Mouse (Mus musculus) adrenal gland, adult 8-10 months (tissue): ENCODE results near the gene Map10. TPM values are rescaled to one million over a fixed set of nuclear protein-coding genes. Genes with fewer than 3 reads are reported as not detected.

Experiments used
- DNase-seq: peaks from one replicate; pipeline ENCODE4 v3.0.0; 2022
- total RNA-seq, 4 experiments: library from RNA; stranded (reverse); gene quantifications; 2 replicates each; pipeline ENCODE4 v1.2.4; 2022

Gene Map10
- total RNA-seq: 1 to 10 TPM; 3.4 to 5.4 (median 4.9) TPM

DNA sequence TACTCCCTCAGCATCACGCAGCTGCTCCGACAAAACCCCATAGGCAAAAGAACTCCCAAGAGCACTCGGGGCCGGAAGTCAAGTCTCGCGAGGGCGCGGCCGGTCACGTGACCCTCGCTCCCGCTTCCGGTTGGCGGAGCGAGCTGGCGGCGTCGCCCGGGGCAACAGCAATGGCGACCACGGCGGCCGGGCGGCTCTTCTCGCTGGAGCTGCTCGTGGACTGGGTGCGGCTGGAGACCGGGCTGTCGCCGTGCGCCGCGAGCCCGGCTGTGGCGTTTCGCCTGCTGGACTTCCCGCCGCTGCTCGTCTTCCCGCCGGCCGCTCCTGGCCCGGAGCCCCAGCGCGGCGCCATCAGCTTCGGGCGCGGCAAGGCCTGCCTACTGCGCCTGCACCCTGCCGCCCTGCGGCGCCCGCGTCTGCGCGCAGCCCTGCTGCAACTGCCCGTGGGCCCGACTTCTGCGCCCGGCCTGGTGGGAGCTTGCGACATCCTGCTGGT is at the start of gene Map10:
Gene Map10, plus strand, starts transcription at position 119 of the 496 bp plus-strand sequence.
- peak; percentile 61 for DNase-seq

DNA sequence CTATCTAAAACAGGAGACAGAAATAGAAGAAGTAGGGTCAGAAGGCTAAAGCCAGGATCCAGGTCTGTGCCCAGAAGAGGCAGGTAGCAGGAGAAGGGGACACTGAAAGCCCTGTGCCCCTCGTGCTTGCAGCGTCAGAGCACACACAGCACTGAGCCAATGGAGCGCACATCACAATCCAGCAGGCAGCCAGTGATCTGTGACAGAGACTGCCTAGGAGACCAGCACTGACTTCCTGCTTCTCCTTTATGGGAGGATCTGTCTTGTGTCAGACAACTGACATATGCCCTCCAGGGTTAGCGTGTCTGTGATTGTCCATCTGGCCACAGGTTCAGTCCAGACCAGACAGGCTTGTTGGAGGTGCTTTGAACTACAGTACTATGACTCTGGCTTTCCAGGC is 49.3 kb upstream of the Map10 start:
- DNase-seq: no peak

DNA sequence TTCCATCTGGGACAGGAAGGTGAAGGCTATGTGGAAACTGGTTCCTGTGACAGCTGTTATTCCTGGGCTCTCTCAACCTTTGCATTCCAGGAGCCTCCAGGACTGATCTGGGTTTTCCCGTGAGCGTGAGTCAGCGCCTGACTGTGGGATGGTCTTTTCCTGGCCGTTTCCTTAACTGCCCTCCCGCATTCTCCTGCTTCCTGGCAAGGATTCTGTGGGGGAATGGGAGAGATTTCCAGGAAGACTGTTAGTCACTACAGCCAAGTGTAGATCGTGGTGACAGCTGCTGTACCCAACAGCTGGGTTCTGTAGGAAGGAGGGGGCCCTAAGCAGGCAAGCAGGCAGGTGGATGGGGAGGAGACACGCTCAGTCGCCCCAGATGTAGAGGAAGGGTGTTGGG is 45.3 kb upstream of the Map10 start:
- no peak for DNase-seq

DNA sequence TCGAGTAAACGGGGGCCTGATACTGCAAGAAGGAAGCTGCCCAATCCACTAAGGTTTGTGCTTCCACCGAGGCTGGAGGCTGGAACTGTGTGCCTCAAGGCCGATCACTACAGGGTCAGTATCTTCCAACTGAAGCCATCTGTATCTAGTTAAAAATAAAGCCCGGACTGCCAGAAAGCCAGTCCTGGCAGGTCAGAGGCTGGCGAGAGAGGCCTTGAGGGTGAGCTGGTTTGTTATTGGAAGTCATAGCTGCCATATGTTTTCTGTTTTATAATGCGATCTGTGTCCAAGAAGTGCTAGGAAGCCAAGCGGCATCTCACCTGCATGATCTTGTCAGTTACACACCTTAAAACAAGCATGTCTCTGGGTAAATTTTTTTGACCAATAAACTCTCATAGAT is 43.2 kb upstream of the Map10 start:
- DNase-seq: no peak

DNA sequence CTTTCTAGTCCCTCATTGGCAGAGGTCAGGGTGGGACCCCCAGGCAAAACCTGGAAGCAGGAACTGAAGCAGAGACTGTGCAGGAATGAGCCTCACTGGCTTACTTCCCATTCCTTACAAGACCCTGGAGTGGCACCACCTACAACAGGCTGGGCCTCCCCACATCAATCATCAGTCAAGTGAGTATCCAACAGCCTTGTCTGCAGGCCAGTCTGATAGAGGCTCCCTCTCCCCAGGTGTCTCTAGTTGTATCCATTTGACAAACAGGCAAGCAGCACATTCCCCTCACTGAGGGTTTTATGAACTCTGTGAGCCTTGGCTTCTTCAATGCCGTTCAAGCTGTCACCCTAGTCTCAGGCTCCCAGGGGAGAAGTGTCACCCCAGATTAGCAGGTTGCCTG is 40.8 kb upstream of the Map10 start:
- no peak for DNase-seq

DNA sequence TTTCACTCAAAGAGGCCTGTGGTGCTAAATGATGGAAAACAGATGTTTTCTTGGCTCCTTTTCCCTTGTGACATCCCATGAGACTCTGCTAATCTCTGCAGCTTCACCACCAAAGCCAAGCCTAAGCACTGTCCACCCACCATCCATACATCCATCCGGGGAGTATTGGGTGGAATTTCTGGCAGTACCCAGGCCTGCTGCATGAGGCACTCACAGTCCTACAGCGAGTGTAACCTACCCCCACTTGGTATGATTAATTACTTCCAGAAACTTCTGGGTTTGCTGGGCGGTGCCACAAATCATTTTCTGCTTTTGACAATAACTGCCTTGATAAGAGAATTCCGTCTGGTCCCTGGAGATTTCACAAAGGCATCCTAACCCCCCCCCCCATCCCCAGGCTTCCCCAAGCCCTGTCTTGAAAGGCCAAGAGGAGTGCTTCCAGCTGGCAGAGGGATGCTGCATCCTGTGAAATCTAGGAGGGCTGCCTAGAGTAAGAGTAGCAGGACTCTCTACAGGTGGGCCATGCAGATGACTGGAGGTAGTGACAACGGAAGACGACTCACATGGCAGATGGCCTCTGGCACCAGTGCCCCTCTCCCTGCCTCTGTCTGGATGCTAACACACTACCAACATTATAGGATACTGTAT is 31.1 kb upstream of the Map10 start:
- no peak for DNase-seq

DNA sequence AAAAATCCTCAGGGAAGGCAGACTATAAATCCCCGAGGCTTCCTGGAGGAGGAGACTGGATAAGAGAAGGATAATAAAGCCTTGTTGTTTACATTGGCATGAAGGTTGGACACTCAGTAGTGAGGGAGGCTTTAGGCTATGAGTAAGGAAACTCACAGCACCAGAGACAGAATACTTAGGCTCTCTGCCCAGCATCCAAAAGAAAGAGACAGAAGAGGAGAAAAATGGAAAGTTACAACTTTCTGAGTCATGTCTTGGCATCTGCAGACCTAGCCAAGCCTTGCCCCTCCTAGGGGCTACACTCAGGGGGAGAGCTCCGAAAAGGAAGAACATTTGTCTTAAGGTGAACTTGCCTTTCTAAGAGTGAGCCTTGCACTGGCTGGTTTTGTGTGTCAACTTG is 30.0 kb upstream of the Map10 start:
- no peak for DNase-seq

DNA sequence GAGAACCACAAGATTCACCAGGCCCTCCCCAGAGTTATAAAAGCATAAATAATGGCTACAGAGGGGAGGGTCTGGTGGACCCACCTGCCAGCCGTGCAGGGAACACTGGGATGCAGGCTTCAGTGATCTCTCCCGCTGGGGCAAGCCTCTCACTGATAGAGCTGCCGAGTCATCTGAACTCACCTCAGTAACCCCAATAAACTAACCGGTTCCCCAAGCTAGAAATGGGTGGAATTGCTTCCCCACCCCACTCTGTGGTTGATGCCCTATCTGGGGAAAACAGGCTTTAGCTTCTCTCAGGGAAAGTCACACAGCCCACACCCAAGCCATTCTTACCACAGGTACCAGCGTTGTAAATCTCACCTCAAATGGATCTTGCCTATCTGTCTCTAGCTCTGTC is 28.9 kb upstream of the Map10 start:
- no peak for DNase-seq

DNA sequence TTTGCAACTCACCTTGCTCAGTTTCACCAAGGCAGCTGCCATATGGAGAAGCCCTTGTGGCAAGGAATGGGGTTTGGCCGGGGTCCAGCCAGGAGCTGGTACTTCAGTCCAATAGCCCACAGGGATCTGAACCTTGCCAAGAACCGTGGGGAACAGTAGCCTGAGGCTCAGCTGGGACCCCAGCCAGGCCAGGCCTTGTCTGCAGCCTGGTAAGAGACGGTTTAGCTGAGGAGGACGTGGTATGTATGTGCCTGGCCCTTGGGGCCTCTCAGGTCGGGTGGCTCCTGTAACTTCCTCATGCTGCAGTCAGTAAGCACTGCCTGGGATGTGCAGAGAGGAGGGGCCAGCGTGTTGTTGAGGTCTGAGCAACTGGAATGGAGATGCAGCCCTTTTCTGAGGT is 27.8 kb upstream of the Map10 start:
- DNase-seq: no peak

DNA sequence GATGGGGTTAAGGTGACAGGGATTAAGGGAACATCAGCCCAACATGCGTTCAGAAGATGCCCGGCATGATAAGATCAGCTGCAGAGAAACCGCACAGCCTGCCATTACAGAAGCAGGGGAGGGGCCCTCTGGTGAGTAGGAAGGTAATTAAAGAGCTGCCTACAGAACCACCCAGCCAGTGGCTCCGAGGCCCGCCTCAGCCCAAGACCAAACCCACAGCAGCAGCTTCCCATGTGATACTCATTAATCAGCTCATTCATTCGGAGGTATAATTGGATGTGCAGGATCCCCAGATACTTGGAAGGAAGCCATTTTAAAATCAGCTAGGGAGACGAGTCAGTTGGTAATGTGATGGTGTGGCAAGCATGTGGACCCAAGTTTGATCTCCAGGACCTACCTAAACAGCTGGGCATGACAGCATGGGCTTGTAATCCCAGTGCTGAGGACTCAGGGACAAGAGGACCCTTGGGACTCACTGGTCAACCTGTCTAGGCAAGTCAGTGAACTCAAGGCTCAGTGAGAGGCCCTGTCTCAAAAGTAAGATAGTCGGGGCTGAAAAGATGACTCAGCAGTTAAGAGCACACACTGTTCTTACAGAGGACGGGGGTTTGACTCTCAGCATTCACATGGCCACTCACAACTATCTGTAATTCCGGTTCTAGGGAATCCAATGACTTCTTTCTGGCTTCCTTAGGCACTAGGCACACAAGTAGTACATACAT is 23.7 kb upstream of the Map10 start:
- no peak for DNase-seq

DNA sequence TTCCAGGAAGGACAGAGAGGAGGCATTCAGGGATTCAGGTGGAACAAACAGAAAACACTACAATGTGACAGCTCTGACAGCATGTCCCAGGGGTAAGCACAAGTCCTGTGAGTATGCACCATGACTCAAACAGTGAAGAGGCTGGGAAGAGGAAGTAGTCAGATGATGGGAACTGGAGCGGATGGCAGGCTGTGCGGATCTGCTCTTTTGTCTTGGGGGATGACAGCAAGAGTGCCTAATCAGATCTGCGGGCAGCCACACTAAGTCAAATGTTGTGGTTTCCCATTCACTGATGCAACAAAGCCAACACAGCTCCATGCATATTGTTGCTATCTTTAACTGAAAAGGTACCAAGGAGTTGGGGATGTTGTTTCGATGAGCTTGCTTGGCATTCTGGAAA is 20.2 kb upstream of the Map10 start:
- DNase-seq: no peak

DNA sequence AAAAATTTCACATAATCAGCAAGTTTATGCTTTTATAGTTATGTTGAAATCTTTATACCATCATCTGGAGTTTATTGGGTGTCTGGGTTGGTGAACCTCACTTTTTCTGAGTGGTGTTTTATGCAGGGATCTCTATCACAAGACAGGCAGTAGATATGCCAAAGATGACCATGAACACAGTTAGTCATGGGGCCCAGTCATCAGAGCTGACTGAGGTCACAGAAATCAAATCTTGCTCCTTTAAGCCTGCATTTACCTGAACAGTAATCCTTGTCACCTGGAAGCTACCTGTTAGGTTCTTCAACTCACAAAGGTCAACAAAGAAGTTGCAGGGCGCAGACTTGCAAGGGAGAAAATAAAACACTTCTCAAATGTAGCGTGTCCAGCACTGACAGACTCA is 14.8 kb upstream of the Map10 start:
- DNase-seq: no peak

DNA sequence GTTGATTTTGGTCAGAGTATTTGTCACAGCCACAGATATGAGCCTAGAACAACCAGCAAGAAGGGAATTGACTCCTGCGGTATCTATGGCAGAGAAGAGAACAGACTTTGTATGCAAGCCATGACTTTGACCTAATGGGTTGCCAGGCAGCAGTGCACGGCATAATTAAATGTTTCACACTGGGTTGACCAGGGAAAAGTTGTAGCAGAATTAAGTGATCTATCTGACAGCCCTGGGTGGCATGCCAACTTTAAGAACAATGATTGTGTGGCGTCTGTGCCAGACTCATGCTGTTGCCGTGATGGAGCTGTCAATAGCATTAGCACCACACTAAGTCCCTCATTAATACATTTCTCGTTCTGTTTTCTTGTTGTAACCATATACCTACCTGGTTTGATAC is 11.1 kb upstream of the Map10 start:
- no peak for DNase-seq

DNA sequence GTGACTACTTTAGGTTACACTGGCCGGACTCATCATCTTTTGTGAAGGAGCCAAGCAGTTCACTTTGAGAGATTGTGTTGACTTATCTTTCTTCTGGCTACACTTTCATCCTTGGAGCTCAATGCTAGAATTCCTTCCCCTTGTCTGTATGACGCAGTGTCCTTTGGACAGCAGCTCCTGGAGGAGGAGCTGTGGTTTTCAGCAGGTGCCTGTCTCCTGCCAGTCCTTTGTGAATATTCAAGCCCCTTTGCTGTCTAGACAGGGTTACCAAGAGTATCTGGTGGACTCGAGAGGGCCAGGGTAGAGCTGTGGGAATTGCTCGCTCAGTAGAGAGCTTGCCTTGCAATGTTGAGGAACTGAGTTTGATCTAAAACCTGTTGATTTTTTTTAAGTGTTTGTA is 10.7 kb upstream of the Map10 start:
- no peak for DNase-seq

DNA sequence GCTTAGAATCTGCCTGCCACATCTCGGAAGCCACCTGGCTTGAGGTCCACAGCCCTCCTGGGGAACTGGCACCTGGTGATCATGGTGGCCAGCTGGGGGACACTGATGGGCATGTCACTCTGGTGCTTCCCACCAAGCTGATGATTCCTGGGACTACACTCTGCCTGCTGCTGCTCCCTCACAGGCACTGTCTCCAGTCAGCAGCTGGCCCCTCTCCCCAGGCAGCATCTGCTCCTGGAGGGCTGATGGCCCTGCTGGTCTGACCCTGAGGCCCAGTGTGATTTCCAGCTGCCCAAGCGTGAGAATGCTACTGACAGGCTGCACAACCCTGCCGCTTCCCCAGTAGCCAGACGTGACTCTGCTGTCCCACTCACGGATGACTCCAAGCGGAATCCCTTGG is 9.2 kb upstream of the Map10 start:
- no peak for DNase-seq

DNA sequence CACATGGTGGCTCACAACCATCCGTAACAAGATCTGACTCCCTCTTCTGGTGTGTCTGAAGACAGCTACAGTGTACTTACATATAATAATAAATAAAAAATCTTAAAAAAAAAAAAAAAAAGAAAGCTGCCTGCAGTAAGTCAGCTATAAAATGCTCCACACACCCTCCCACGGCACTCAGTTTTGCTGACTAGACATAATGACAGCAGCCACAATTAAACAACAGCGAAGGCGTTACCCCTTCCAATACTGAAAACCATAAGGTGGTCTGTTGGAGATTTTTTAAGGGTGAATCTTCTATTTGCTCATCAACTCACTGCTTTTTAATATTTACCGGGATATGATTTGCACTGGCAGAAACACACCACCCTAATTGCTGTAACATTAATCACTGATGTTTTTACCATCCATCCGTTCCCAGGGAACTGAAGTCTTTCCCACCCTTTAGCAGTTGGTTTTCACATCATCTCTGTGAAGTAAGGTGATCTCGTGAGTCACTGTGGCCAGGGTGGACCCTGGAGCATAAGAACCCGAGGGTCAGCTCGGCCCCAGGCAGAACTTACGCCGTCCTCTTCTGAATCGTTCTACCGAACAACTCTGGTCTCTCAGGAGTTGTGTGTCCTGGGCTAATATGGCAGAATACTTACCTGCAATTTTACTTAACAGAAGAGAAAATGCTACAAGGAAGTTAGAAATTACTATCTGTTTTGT is 7.5 kb upstream of the Map10 start:
- no peak for DNase-seq

DNA sequence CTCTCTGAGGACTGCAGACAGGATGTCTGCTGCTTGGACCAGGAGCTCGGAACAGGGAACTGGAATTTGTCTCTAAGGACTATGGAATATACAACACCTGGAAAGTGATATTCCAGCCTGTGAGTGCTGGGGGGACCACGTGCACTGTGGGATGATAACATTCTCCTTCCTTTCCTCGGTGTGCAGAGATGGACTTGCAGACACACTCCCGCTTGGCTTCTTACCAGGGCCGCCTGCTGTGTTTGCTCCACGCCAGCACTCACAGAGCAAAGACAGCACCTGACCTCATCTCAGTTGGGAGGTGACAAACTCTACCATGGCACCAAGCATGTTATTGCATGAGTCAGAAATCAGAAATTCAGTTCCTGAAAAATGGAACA is 7.0 kb upstream of the Map10 start:
- DNase-seq: no peak

DNA sequence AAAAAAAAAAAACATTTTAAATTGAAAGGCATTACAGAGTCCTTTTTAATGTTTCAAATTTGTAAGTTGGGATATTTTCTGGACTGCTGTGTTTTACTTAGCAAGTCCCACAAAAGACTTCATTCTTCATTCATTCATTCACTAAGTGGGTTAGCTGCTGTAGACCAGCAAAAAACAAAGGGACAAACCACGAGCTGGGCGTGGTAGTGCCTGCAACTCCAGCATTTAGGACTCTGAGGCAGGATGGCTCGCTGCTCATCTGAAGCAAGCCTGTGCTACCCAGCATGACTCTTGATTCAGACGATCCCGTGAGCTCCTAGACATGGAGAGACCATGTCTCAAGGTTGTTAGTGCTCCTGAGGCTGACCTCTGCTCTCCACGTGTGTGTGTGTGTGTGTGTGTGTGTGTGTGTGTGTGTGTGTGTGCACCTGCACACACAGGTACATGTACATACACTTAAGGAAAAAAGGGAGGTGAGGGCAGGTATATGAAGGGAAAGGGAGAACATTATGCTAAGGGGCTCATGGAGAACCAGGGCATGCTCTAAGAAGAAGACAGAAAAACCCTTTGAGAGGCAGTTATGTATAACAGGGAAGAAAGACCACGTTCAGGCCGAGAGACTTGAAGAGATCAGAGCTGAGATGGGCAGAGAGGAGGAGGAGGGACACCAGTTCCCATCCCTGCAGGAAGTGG is 4.3 kb upstream of the Map10 start:
- no peak for DNase-seq

DNA sequence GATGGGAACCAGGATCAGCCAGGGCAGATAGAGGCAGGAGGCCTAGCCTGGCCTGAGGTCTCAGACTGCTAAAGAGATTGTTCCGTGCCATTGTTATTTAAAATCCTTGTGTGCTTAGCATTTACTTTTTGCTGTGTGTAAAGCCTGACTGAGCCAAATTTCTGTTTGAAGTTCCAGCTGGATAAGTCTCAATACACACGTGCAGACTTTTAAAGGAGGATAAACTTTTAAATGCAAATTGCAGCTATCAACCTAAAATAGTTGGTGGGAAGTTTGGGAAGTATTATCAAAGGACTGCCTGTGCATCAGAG is 3.8 kb upstream of the Map10 start:
- DNase-seq: no peak

DNA sequence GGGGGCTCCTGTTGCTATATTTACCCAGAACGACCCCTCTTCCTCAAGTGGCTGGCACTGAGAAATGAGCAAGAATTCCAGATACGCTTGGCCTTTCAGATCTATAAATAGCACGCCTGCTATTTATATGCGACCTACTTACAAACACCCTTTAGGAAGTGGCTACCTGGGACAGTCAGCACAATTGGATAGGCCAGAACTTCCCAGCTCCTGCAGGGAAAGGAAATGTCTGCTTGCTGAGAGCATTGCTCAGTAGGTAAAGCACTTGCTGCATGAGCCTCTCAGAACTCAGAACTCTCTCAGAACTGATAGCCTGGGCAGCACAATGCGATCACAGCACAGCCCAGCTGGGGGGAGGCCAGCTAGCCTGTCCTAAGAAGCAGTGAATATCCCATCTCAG is 3.4 kb upstream of the Map10 start:
- no peak for DNase-seq

DNA sequence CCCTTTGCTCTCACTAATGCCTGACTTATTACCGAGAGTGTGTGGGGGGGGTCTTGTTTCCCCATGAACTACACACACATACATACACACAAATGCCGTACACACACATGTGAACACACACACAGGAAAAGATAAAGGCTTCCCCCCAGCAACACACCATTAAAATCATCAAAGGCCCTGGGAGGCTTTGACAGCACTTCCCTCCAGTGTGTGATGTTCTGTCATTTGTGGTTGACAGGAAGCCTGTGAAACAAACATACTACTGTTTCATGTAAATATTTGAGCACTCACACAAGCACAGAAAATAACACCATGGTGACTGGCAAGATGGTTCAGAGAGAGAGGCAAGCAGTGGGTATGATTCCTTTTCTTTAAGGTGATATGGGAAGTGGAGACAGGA is 2.4 kb upstream of the Map10 start:
- DNase-seq: no peak

DNA sequence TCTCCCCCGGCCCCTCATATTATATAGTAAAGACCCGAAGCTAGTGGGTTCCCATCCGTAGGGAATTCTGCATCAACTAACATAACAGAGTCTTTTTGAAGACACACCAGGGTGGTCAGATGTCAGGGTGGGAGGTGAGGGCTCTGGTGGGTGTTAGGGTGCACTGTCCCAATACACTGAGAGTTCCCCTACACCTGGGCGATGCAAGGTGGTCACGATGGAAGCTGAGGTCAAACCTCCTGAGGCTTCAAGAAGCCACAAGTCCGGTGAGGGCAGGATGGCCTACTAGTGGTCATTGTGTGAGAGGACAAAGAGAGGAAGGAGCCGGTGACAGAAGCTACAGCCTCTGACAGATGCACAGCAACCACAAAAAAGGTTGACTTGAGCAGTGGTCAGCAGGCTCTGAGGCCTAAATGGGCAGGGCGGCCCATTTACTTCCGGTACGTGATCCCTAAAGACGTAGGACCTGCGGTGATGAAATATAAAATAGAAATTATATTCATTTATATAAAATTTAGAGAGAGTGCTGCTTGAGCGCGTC is 389 bp upstream of the Map10 start:
- DNase-seq: no peak

DNA sequence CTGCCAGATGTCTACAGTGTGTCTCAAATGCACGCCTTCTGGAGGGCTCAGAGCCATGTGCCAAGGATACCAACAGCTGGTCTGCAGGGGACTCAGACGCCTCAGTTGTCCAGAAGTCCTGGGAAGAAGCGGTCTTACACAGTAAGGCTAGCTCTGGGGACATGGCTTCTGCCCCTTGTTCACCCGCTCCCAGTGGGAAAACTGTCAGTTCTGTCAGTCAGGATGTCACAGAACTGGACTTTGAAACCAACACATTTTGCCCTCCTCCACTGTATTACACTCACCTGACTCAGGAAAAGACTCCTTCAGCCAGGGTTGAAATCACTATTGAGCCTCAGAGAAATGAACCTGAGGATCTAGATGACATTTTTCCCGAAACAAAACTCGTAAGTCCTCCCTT is 802 bp downstream of the Map10 start:
- no peak for DNase-seq
